Mouse (Mus musculus): ENCODE results near the gene St5. TPM values are rescaled to one million over a fixed set of nuclear protein-coding genes. Genes with fewer than 3 reads are reported as not detected.

The St5 gene
- total RNA-seq, 4 experiments from 2014 or later, result 33.1 to 57.0 (median 46.1) TPM

- no peak for DNase-seq (ENCODE audit: low spot score in 2 of 2)
Measured at GRCm38 (mm10) chr7:109492616-109493318, 210.6 kb downstream of the St5 start.

GRCm38 (mm10) chr7:109484221-109484620 lies 219.2 kb downstream of the St5 start:
- DNase-seq (ENCODE audit: low spot score in 2 of 2), result no peak

DNA sequence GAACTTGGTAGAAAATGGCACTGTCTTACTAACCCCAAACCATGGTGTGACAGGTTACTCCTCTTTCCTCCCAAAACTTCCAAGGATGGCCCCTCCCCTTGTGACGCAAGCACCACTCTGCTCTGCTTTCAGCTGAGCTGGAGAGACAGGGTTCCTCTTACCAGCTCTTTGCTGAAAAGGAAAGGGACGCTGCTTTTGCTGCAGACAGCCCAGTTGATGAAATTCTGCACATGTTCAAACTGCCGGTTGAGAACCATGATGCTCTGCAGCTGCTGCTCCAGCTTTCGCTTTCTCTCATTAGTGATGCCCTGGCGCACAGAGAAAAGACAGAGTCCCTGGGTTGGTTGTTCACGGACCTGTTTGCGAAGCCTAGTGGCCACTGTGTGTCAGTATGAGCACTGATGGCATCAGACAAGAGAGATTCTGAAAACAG lies 222.6 kb downstream of the St5 start:
- no peak for DNase-seq (ENCODE audit: low spot score in 2 of 2)

GRCm38 (mm10) chr7:109477926-109478325 lies 225.5 kb downstream of the St5 start:
- no peak for DNase-seq (ENCODE audit: low spot score in 2 of 2)

Small RNA genes lying within 50 kb of the gene (microRNA-seq; reads per million reads assigned to microRNA genes)
- gene Gm47284, result 0 reads per million in 2 experiments

Other genes starting within 250 kb of the St5 start
- gene Trim66, start 195.5 kb downstream of the St5 start, total RNA-seq (2022), result 10 to 100 TPM in 1 of 4 experiments, 1 to 10 TPM in 3; 7.6 to 10.6 (median 9.0) TPM
- 100 to 1,000 TPM; 130 to 179 (median 148) TPM for gene Rpl27a, start 184.5 kb downstream of the St5 start, total RNA-seq (2022)
- 1 to 10 TPM; 4.3 to 9.7 (median 6.4) TPM for gene Akip1, start 85 bp upstream of the St5 start, total RNA-seq (2022)
- under 1 TPM in 1 of 4 experiments, not detected in 3; 0.92 TPM for gene BC051019, start 20.2 kb upstream of the St5 start, total RNA-seq (2022)
- gene Ascl3, start 28.1 kb upstream of the St5 start, total RNA-seq (2022), result not detected
- gene Tmem9b, start 49.3 kb upstream of the St5 start, total RNA-seq (2022), result 100 to 1,000 TPM in 2 of 4 experiments, 10 to 100 TPM in 2; 98.5 to 101 (median 99.8) TPM
- 100 to 1,000 TPM; 199 to 233 (median 214) TPM for gene Nrip3, start 78.4 kb upstream of the St5 start, total RNA-seq (2022)
- 1 to 10 TPM; 1.3 to 1.7 (median 1.7) TPM for gene Scube2, start 162.1 kb upstream of the St5 start, total RNA-seq (2022)

Data from layer of hippocampus, adult 8-10 months (tissue).